Mouse (Mus musculus) thymus, postnatal 10 days (tissue): ENCODE results near the gene Ypel4.

ENCODE experiments used
- DNase-seq, 2 experiments: peaks; one replicate each; pipeline ENCODE4 v3.0.0; 2021; ENCODE audit warnings: low spot score in 2 of 2

Ypel4 gene

GRCm38 (mm10) chr2:84733579-84734300 lies at the start of gene Ypel4:
Gene Ypel4 (plus strand): TSS chr2:84734058.
- no peak for DNase-seq

- DNase-seq, result no peak
Observed at GRCm38 (mm10) chr2:84688080-84688844, 45.6 kb upstream of the Ypel4 start.

- DNase-seq, result no peak
Observed at GRCm38 (mm10) chr2:84690050-84690449, 43.8 kb upstream of the Ypel4 start.

GRCm38 (mm10) chr2:84695007-84695695 lies 38.7 kb upstream of the Ypel4 start:
- no peak for DNase-seq

- DNase-seq, result no peak
Observed at GRCm38 (mm10) chr2:84703497-84703896, 30.4 kb upstream of the Ypel4 start.

GRCm38 (mm10) chr2:84704329-84704728 lies 29.5 kb upstream of the Ypel4 start:
- DNase-seq, result no peak

- DNase-seq, result no peak
Observed at GRCm38 (mm10) chr2:84705295-84705694, 28.6 kb upstream of the Ypel4 start.

- DNase-seq, result no peak
Observed at GRCm38 (mm10) chr2:84707523-84707922, 26.3 kb upstream of the Ypel4 start.

- DNase-seq, result no peak
Observed at GRCm38 (mm10) chr2:84711898-84712297, 22.0 kb upstream of the Ypel4 start.

GRCm38 (mm10) chr2:84714422-84714810 lies 19.4 kb upstream of the Ypel4 start:
- peak in 1 of 2 experiments; percentile 45 for DNase-seq

- DNase-seq, result peak; percentile 99
Observed at GRCm38 (mm10) chr2:84714811-84715561, 18.9 kb upstream of the Ypel4 start, which contains the start of gene Zdhhc5. Gene Zdhhc5 (minus strand): TSS chr2:84715180.

- DNase-seq, result peak; percentile 77 to 83
Observed at GRCm38 (mm10) chr2:84715562-84716361, 18.1 kb upstream of the Ypel4 start.

- DNase-seq, result no peak
Observed at GRCm38 (mm10) chr2:84716423-84717355, 17.2 kb upstream of the Ypel4 start.

GRCm38 (mm10) chr2:84717357-84717756 lies 16.5 kb upstream of the Ypel4 start:
- no peak for DNase-seq

GRCm38 (mm10) chr2:84720718-84721117 lies 13.1 kb upstream of the Ypel4 start:
- DNase-seq, result no peak

GRCm38 (mm10) chr2:84721182-84721581 lies 12.7 kb upstream of the Ypel4 start:
- DNase-seq, result no peak

GRCm38 (mm10) chr2:84723856-84724255 lies 10.0 kb upstream of the Ypel4 start:
- DNase-seq, result no peak

GRCm38 (mm10) chr2:84725770-84726169 lies 8.1 kb upstream of the Ypel4 start:
- DNase-seq, result no peak

- no peak for DNase-seq
Observed at GRCm38 (mm10) chr2:84726716-84727115, 7.1 kb upstream of the Ypel4 start.
